Mouse (Mus musculus): ENCODE measurements around the gene 2310009B15Rik. TPM values are rescaled to one million over a fixed set of nuclear protein-coding genes. Genes with fewer than 3 reads are reported as not detected.

2310009B15Rik gene
- polyA plus RNA-seq, 1 experiment: 54.8 TPM

DNA sequence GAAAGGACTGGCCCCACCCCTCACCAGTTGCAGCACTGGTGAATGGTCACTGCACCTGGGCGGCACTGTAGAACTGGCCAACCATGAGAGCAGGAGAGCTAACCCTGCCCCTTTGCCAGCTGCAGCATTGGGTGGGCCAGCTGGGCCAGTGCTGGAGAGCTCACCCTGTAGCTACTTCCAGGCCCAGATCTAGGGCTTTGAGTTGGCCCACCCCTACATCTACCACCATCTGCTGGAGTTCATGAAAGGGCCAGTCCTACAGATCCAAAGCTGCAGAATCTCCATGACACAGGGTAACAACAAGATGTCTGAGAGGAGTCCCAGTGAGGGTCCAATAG, 33.7 kb downstream of the 2310009B15Rik start:
- H3K4me1 ChIP-seq (replicated peaks; ENCODE audit: control insufficient read depth, insufficient read depth, low read length): peaks cover 8% of the 10 kb centered on the region
- TF ChIP-seq CTCF (IDR thresholded peaks at IDR 0.05; ENCODE audit: borderline replicate concordance, control insufficient read depth, extremely low read depth, insufficient read depth, low read length, poor library complexity) (no peak), POLR2A (IDR thresholded peaks at IDR 0.05; ENCODE audit: control insufficient read depth, extremely low read depth, insufficient read depth, low read length, poor library complexity) (no peak)
- no peak for DNase-seq
- H3K27me3 ChIP-seq (ENCODE audit: control insufficient read depth, insufficient read depth, low read length): no peaks in the 10 kb centered on the region
- no peaks in the 10 kb centered on the region for H3K36me3 ChIP-seq (ENCODE audit: control insufficient read depth, insufficient read depth, low read length)
- H3K4me3 ChIP-seq (ENCODE audit: control insufficient read depth, insufficient read depth, low read length): no peak overlapping the region
- no peak overlapping the region for H3K27ac ChIP-seq (ENCODE audit: control insufficient read depth, insufficient read depth, low read length)
- 96% methylated on average over 1 of the region's 1 CpGs for WGBS

DNA sequence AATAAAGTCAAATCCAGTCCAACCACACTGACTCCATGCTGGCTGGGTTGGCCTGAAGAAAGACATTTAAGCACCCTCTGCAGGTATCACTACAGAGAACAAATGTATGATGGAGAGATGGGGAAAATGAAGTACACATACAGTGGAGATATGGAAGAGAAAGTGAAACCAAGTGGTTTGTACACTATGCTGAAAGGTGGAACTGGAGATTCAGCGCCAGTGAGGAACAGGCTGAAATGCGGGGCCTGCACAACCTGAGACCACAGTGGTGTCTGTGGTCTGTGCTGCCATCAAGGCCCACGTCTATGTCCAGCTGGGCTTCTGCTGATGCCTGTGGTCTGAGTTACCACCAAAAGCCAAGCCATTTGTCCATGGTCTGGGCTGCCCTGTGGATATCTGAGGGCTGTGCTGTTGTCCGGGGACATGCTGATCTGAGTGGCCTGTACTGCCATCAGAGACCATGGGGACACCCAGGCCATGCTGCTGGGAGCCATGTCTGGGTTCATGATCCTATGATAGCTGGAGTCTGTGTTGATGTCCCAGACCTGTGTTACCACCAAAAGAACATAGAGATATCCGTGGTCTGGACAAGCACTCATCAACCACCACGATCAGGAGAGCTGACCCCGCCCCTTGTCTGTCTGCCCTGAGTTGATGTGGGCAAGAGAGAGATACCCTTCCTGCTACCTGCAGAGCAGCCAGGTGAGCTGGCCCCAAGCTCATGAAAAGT, 34.2 kb downstream of the 2310009B15Rik start:
- Histone ChIP-seq H3K27me3 (ENCODE audit: control insufficient read depth, insufficient read depth, low read length) (no peaks in the 10 kb centered on the region), H3K27ac (ENCODE audit: control insufficient read depth, insufficient read depth, low read length) (no peak overlapping the region), H3K4me3 (ENCODE audit: control insufficient read depth, insufficient read depth, low read length) (no peak overlapping the region), H3K36me3 (ENCODE audit: control insufficient read depth, insufficient read depth, low read length) (no peaks in the 10 kb centered on the region), H3K4me1 (replicated peaks; ENCODE audit: control insufficient read depth, insufficient read depth, low read length) (peaks cover 8% of the 10 kb centered on the region)
- WGBS: 46% methylated on average over 7 of the region's 7 CpGs
- no peak for DNase-seq
- TF ChIP-seq CTCF (IDR thresholded peaks at IDR 0.05; ENCODE audit: borderline replicate concordance, control insufficient read depth, extremely low read depth, insufficient read depth, low read length, poor library complexity) (no peak), POLR2A (IDR thresholded peaks at IDR 0.05; ENCODE audit: control insufficient read depth, extremely low read depth, insufficient read depth, low read length, poor library complexity) (no peak)

Other genes with a start within 250 kb of the 2310009B15Rik start
- gene Nek7, start 236.7 kb downstream of the 2310009B15Rik start, polyA plus RNA-seq (2012; rRNA removed): 9.7 and 9.8 TPM in 2 replicates
- 0.05 TPM in 1 of 2 replicates, not detected in the other for gene Lhx9, start 8.3 kb downstream of the 2310009B15Rik start, polyA plus RNA-seq (2012; rRNA removed)
- 20.2 and 20.7 TPM in 2 replicates for gene Dennd1b, start 106.6 kb upstream of the 2310009B15Rik start, polyA plus RNA-seq (2012; rRNA removed)